ENCODE assay signal across 17 mouse cellular contexts in genomic region chr12:42008827-42009383, GRCm38 (mm10).
"Had no signal": no experiment of that assay in that cellular context is flagged by ENCODE, and none has a peak within 500 bp of the region (broad histone marks: within the 10 kb centered on the region; RNA-seq: fewer than 3 reads in every experiment).

No protein-coding gene starts in this region.

- H3K9me3 ChIP-seq: lung, embryonic 15.5 days; megakaryocyte, embryonic 14.5 days; midbrain, embryonic 13.5 days; midbrain, embryonic 15.5 days; neural tube, embryonic 12.5 days; stomach, embryonic 15.5 days had no signal

- H3K4me1 ChIP-seq: lung, embryonic 15.5 days; megakaryocyte, embryonic 14.5 days; midbrain, embryonic 13.5 days; midbrain, embryonic 15.5 days; neural tube, embryonic 12.5 days; stomach, embryonic 15.5 days had no signal

- H3K4me3 ChIP-seq: lung, embryonic 15.5 days; megakaryocyte, embryonic 14.5 days; midbrain, embryonic 13.5 days; midbrain, embryonic 15.5 days; neural tube, embryonic 12.5 days; stomach, embryonic 15.5 days had no signal

- ATAC-seq: lung, postnatal 0 days; midbrain, embryonic 13.5 days; midbrain, embryonic 15.5 days had no signal

- H3K27me3 ChIP-seq: lung, embryonic 15.5 days; megakaryocyte, embryonic 14.5 days; midbrain, embryonic 13.5 days; midbrain, embryonic 15.5 days; neural tube, embryonic 12.5 days; stomach, embryonic 15.5 days had no signal

- DNase-seq: lung, adult 2 months; lung, postnatal 14 days; lung, postnatal 36 days; right cerebral cortex, postnatal 14 days; thymus, adult 2 months; thymus, postnatal 25 days; thymus, postnatal 4 days had no signal

- H3K27ac ChIP-seq: lung, embryonic 15.5 days; macrophage; midbrain, embryonic 13.5 days; midbrain, embryonic 15.5 days; neural tube, embryonic 12.5 days; stomach, embryonic 15.5 days; stomach, postnatal 0 days had no signal

- H3K9ac ChIP-seq: lung, embryonic 15.5 days; midbrain, embryonic 13.5 days; midbrain, embryonic 15.5 days; neural tube, embryonic 12.5 days; stomach, embryonic 15.5 days had no signal

- H3K4me2 ChIP-seq: lung, embryonic 15.5 days; midbrain, embryonic 11.5 days; midbrain, embryonic 13.5 days; midbrain, embryonic 15.5 days; neural tube, embryonic 12.5 days; stomach, embryonic 15.5 days had no signal

- H3K36me3 ChIP-seq: lung, embryonic 15.5 days; midbrain, embryonic 13.5 days; midbrain, embryonic 15.5 days; neural tube, embryonic 12.5 days; stomach, embryonic 15.5 days had no signal
